Mouse (Mus musculus): ENCODE data around the gene Fam193b.
"Not testable (repeated sequence)": the region's sequence is repeated elsewhere in the genome, so short reads cannot be mapped to it uniquely, and the experiment has no call there.

Fam193b gene

GRCm38 (mm10) chr13:55571027-55571751, at the start of gene Fam193b:
TSS of gene Fam193b (minus strand) at chr13:55571120.
- peak; percentile 95 for DNase-seq (ENCODE audit: low read depth)

- DNase-seq (ENCODE audit: low read depth) = no peak
Measured at GRCm38 (mm10) chr13:55620275-55620674, 49.4 kb upstream of the Fam193b start.

DNA sequence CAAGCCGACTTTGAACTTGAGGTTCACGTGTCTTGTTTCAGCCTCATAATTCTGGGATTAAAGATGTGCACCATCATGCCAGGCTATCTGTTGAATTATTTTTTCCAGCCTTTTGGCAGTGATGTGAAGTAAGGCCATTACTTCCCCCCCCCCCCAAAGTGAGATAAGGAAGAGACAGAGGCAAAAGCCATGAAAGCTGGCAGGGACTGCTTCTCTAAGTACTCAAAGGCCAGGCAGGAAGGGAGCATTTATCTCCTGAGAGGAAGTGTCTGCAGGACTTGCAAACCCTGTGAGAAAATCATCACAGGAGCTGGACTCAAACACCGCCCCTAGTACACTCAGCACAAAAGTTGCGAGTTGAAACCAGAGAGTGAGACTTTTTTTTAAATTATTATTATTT, 48.4 kb upstream of the Fam193b start:
- no peak for DNase-seq (ENCODE audit: low read depth)

GRCm38 (mm10) chr13:55613471-55613870, 42.6 kb upstream of the Fam193b start:
- no peak for DNase-seq (ENCODE audit: low read depth)

GRCm38 (mm10) chr13:55611996-55612395, 41.1 kb upstream of the Fam193b start:
- no peak for DNase-seq (ENCODE audit: low read depth)

- DNase-seq (ENCODE audit: low read depth) = no peak
Measured at GRCm38 (mm10) chr13:55607624-55608006, 36.7 kb upstream of the Fam193b start.

DNA sequence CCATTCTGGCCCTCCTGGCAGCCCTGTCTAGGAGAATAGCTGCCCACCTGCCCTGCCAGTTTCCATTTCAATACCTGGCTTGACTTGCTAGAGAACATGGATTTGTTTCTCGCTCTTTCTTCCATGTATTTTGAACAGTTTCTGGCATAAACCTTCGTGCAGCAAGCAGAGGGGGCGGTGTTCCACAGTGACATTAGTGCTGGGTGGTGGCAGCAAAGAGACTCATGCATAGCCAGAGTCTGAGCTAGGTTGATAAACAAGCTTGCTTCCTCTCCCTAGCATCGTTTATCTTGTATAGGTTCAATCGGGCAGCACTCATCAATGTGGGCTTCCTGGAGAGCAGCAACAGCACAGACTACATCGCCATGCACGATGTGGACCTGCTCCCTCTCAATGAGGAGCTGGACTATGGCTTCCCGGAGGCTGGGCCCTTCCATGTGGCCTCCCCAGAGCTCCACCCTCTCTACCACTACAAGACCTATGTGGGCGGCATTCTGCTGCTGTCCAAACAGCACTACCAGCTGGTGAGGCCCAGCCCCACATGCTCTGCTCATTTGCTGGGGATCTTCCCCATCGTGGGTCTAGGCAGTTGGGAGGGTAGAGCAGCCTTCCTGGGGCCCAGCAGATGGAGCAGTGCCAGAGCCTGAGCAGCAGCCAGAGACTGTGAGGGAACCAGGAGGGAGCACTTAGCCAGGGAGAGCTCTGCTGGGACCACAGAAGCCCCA, 36.1 kb upstream of the Fam193b start:
- no peak for DNase-seq (ENCODE audit: low read depth)

GRCm38 (mm10) chr13:55604606-55605005, 33.7 kb upstream of the Fam193b start:
- no peak for DNase-seq (ENCODE audit: low read depth)

GRCm38 (mm10) chr13:55601611-55602010, 30.7 kb upstream of the Fam193b start:
- peak; percentile 90 for DNase-seq (ENCODE audit: low read depth)

DNA sequence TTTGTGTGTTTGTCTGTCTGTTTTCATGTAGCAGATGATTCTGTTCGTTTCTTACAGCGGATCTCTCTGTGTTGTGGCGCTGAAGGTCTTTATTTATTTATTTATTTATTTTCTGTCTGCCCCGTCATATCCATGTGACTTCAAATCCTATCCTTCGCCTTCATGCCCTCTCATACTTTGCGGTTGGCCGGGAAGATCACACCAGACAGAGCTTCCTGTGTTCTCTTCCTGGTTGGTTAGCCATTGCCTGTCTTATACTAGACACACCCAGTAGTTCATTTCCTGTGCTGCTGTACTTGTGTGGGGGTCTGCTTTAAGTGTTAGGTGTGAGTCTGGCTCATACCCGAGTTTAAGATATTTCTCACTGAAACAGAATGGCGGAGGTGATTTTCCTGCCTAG, 29.7 kb upstream of the Fam193b start:
- DNase-seq (ENCODE audit: low read depth) = peak; percentile 80

GRCm38 (mm10) chr13:55599566-55600540, 28.9 kb upstream of the Fam193b start, which contains the start of gene B4galt7:
TSS of gene B4galt7 (plus strand) at chr13:55599896.
- peak; percentile 85 for DNase-seq (ENCODE audit: low read depth)

GRCm38 (mm10) chr13:55596802-55597201, 25.9 kb upstream of the Fam193b start:
- no peak for DNase-seq (ENCODE audit: low read depth)

DNA sequence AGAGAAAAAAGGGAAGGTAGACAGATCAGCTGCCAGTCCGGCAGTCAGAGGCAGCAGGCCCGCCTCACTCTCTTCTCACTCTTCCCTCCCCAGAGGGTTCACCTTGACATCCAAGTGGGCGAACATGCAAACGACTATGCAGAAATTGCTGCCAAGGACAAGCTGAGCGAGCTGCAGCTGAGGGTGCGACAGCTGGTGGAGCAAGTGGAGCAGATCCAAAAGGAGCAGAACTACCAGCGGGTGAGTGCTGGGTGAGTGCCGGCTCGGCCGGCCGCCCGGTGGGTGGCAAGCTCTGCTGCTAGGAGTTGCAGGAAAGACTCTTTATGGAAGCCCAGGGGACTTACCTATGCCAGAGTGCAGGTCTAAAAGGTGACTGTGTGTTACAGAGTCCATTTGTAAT, 24.5 kb upstream of the Fam193b start:
- DNase-seq (ENCODE audit: low read depth) = no peak

- DNase-seq (ENCODE audit: low read depth) = no peak
Measured at GRCm38 (mm10) chr13:55593254-55593747, 22.4 kb upstream of the Fam193b start.

GRCm38 (mm10) chr13:55592512-55593253, 21.8 kb upstream of the Fam193b start:
- DNase-seq (ENCODE audit: low read depth) = peak; percentile 97

DNA sequence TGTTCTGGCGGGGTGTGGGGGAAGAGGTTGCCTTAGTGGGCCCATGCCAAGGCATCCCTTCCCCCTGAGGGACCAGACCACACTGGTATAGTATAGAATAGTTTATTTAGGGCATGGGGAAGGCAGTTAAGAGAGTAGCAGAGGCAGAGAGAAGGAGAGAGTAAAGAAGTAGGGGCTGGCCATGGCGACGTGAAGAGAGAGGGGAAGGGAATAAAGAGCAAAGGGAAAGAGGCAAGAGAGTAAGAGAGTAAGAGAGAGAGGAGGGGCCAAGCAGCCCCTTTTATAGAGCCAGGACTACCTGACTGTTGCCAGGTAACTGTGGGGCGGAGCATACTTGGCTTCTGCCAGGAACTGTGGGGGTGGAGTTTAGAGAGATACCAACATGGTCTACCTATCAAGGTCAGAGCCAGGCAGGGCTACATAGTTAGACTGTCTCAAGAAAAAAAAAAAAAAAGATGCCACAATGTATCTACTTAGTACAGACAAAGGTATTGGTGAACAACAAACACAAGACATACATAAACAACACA, 21.1 kb upstream of the Fam193b start:
- peak; percentile 27 for DNase-seq (ENCODE audit: low read depth)

- DNase-seq (ENCODE audit: low read depth) = no peak
Measured at GRCm38 (mm10) chr13:55578086-55578485, 7.2 kb upstream of the Fam193b start.

- not testable (repeated sequence) for DNase-seq (ENCODE audit: low read depth)
Measured at GRCm38 (mm10) chr13:55576872-55577271, 6.0 kb upstream of the Fam193b start.

GRCm38 (mm10) chr13:55575932-55576331, 5.0 kb upstream of the Fam193b start:
- peak; percentile 50 for DNase-seq (ENCODE audit: low read depth)

DNA sequence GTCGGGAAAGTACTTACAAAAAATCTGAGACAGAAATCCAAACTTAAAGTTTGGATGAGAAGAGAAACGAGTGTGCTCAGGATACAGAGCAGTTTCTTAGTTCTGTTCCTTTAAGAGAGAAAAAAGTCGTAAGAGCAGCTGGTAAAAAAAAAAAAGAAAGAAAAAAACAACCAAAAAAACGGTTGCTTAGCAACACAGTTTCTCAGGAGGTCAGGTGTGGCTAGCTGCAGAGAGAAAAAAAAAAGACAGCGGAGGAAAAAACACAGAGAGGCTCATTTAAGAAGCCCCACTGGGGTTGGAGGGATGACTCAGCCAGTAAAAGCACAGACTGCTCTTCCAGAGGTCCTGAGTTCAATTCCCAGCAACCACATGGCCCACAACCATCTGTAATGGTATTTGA, 3.4 kb upstream of the Fam193b start:
- DNase-seq (ENCODE audit: low read depth) = peak; percentile 41

DNA sequence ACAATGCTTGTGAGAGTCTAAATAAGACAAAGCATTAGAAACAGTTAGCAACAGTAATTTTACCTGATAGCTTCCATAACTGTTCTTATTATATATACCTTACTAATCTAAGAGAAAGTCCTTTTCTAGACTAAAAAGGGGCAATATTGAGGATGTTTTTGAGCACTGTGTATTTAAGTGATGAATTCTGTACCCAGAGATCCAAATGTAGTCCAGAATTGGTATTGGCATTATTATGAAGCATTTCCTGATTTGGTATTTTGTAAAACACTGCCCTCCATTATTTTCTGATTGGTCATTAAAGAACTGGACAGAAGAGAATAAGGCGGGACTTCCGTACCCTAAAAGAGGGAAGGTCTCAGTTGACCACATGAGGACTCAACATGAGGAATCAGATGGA, 2.5 kb upstream of the Fam193b start, which contains the start of gene Tmed9:
Tmed9 (plus strand) TSS at position 301 of the 400 bp plus-strand sequence.
- DNase-seq (ENCODE audit: low read depth) = no peak

Measured in induced T-regulatory cell, adult 2 months (primary cell).